Mouse (Mus musculus) C2C12 (cell line): ENCODE results near the gene Emc1.

Experiments used
- CTCF ChIP-seq: IDR thresholded peaks from one replicate; pipeline ENCODE4 v1.5.1; 2011; ENCODE audit not compliant: control insufficient read depth, insufficient read depth, insufficient read length
- USF1 ChIP-seq: IDR thresholded peaks from one replicate; pipeline ENCODE4 v1.6.1; 2011; ENCODE audit warnings: low read depth, mild to moderate bottlenecking, control low read depth, moderate library complexity

GRCm38 (mm10) chr4:139343718-139344117 is 8.7 kb upstream of the Emc1 start:
- TF ChIP-seq CTCF (no peak), USF1 (no peak)
